Mouse (Mus musculus) embryonic fibroblast, embryonic 13.5 days (primary cell): ENCODE results near the gene Polr3h.

Experiments
- CTCF ChIP-seq: IDR thresholded peaks from 2 replicates; pipeline ENCODE4 v1.5.1; 2011; ENCODE audit warnings: mild to moderate bottlenecking, control low read depth, low read length, moderate library complexity, borderline replicate concordance; ENCODE audit not compliant: insufficient read depth
- POLR2A ChIP-seq: IDR thresholded peaks from 2 replicates; pipeline ENCODE4 v1.6.1; 2011; ENCODE audit warnings: low read depth, mild to moderate bottlenecking, control low read depth, low read length, moderate library complexity

DNA sequence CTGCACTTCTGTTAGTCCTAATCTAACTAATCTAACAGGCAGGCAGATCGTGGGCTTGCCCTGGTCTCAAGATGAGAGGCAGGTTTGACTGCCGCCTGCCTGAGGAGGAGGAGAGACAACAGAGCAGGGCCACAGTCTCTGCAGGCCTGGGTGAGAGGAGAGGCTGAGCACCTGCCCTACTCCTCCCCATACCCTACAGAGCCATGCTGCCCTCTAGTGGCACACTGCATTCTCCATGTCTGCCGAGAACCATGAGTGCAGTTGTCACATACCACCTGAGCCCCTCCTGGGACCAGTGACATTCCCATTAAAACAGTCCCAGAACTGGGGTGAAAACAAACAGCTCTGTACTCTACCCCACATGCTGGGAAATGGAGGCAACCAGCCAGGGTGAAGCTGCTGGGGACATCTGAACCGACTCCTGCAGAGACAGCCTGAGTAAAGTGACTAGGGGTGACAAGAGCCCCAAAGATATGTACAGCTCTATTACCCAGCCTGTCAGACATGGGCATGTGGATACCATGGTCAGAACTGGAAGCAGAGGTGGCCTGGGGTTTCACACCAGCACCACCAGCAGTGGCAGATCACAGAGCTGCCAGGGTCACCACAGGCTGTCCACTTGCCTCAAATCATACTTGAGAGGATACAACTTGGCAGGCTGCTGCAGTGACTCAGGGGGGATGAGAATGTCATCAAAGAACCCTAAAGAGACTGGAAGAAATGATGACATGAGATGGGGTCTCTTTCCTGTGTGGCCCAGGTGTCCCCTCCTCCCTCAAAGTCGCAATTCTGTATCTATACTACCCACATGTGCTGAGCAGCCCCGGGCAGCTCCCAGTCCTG, 8.2 kb downstream of the Polr3h start:
- TF ChIP-seq CTCF (peak; percentile 99), POLR2A (no peak)
